In the genomic region with DNA sequence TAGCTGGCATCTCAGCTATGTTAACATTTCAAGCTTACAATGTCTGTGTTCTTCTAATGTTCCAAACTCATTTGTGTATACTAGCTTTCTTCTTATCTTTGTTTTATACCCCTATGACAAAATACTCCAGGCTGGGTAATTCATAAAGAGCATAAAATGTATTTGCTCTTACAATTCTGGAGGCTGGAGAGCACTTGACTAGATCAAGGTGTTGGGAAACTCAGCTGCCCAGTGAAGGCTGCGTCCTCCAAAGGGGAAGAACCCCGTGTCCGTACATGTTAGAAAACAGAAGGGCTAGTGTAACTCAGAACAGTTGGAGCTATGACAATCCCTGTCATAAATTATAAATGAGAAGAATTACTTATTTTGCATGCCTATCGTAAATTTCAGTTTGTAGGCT, we compare ENCODE assay signal across 24 mouse cellular contexts. TPM values are rescaled to one million over a fixed set of nuclear protein-coding genes. Genes with fewer than 3 reads are reported as not detected.
DNase-seq lines count a peak whose midpoint lies in the region; ATAC-seq and TF ChIP-seq lines count a peak whose summit lies in the region.
"Had no signal": no experiment of that assay in that cellular context is flagged by ENCODE, and none has a peak within 500 bp of the region (broad histone marks: within the 10 kb centered on the region; RNA-seq: fewer than 3 reads in every experiment).

No protein-coding gene starts in this region.

- no peaks in the 10 kb centered on the region for H3K36me3 ChIP-seq in lung, embryonic 14.5 days (ENCODE audit: insufficient read depth)
- H3K36me3 ChIP-seq: embryonic facial prominence, embryonic 12.5 days; embryonic facial prominence, embryonic 15.5 days; G1E; hindbrain, embryonic 12.5 days; hindbrain, embryonic 15.5 days had no signal

- no peak overlapping the region for H3K4me3 ChIP-seq in lung, embryonic 14.5 days (ENCODE audit: low read depth, low read length)
- H3K4me3 ChIP-seq: embryonic facial prominence, embryonic 12.5 days; embryonic facial prominence, embryonic 15.5 days; gastrocnemius, adult 2 months; hindbrain, embryonic 12.5 days; hindbrain, embryonic 15.5 days had no signal

- no peak overlapping the region for H3K4me2 ChIP-seq in lung, embryonic 14.5 days
- H3K4me2 ChIP-seq: embryonic facial prominence, embryonic 12.5 days; embryonic facial prominence, embryonic 15.5 days; heart, embryonic 11.5 days; hindbrain, embryonic 12.5 days; hindbrain, embryonic 15.5 days had no signal

- DNase-seq in adrenal gland, postnatal 14 days: peak; percentile 13
- DNase-seq in adrenal gland, postnatal 25 days: no peak
- peak; percentile 11 for DNase-seq in lung, embryonic 14.5 days
- DNase-seq in lung, postnatal 14 days: no peak
- peak; percentile 2 for DNase-seq in lung, postnatal 25 days (ENCODE audit: low spot score)
- no peak for DNase-seq in thymus, adult 18-20 months
- DNase-seq: B cell, adult 2 months; cerebellum, adult 11 months; cerebellum, adult 2 months; cerebellum, adult 9-11 months; cerebellum, postnatal 25 days; forebrain, postnatal 0 days; gastrocnemius, adult 2 months; gastrocnemius, postnatal 14 days; heart, adult 11 months had no signal

- H3K9ac ChIP-seq in lung, embryonic 14.5 days: no peak overlapping the region
- H3K9ac ChIP-seq: embryonic facial prominence, embryonic 12.5 days; embryonic facial prominence, embryonic 15.5 days; forebrain, postnatal 0 days; hindbrain, embryonic 12.5 days; hindbrain, embryonic 15.5 days had no signal

- H3K27ac ChIP-seq in lung, embryonic 14.5 days (ENCODE audit: low read depth): no peak overlapping the region
- H3K27ac ChIP-seq: embryonic facial prominence, embryonic 12.5 days; gastrocnemius, adult 2 months; hindbrain, embryonic 15.5 days had no signal

- ATAC-seq in lung, embryonic 14.5 days (ENCODE audit: insufficient read depth): no peak
- ATAC-seq: forebrain, embryonic 14.5 days; forebrain, postnatal 0 days; Patski had no signal

- H3K27me3 ChIP-seq in lung, embryonic 14.5 days (ENCODE audit: insufficient read depth, low read length): no peaks in the 10 kb centered on the region
- H3K27me3 ChIP-seq: CH12.LX; embryonic facial prominence, embryonic 12.5 days; embryonic facial prominence, embryonic 15.5 days; hindbrain, embryonic 12.5 days; hindbrain, embryonic 15.5 days; Patski had no signal

- peaks cover 6% of the 10 kb centered on the region; the same call in 1 of the 2 replicates for H3K4me1 ChIP-seq in lung, embryonic 14.5 days (ENCODE audit: insufficient read depth)
- H3K4me1 ChIP-seq: hindbrain, embryonic 12.5 days had no signal

- TF ChIP-seq CTCF in lung, embryonic 14.5 days (IDR thresholded peaks at IDR 0.05; ENCODE audit: low read depth): no peak

- H3K9me3 ChIP-seq in lung, embryonic 14.5 days (ENCODE audit: low read depth, low read length): no peaks in the 10 kb centered on the region
- H3K9me3 ChIP-seq: embryonic facial prominence, embryonic 12.5 days; embryonic facial prominence, embryonic 15.5 days; G1E; hindbrain, embryonic 12.5 days; hindbrain, embryonic 15.5 days had no signal

- 57% methylated on average over 4 of the region's 4 CpGs for WGBS in lung, embryonic 14.5 days

RNA-seq across cellular contexts. Expression of a gene that starts 42.5 kb away (rescaled TPM):
- total RNA-seq in adrenal gland, postnatal 14 days (2021): 6.1 and 6.5 TPM in 2 replicates
- 4.9 and 7.6 TPM in 2 replicates for total RNA-seq in adrenal gland, postnatal 25 days (2021)
- polyA plus RNA-seq in lung, embryonic 14.5 days (2014; fragmentation: Nextera tagmentation; extraction: Ambion mirVana): 28.0 and 28.4 TPM in 2 replicates

Comparison
In these comparisons a context has a peak if more than half of its experiments do, and no peak if none do; other contexts are left out.
1. DNase-seq: peak in adrenal gland, postnatal 14 days (single experiment), lung, embryonic 14.5 days (single experiment) and lung, postnatal 25 days (single experiment); none in adrenal gland, postnatal 25 days (single experiment), lung, postnatal 14 days (single experiment) and thymus, adult 18-20 months (0 of 2).